Mouse (Mus musculus): ENCODE data around the gene Sept11. TPM values are rescaled to one million over a fixed set of nuclear protein-coding genes. Genes with fewer than 3 reads are reported as not detected.

Gene Sept11
- polyA plus RNA-seq, 1 experiment, result 428 TPM

DNA sequence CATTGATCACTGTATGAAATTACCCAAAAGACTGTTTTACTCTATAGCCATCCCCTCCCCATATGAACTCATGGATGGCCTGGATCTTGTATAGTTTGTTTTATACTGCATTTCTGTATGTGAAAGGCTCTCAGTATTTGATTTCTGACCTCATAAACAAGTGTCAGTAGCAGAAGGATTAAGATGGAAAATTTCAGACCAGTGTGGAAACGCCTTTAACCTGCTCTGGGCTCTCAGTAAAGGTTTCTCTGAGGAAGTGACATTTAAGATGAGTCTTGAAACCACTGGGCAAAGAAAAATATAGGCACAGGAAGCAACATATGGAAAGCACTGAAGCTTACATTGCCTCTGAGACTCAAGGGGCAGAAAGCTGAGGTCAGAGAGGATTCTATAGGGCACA, 114.3 kb downstream of the Sept11 start:
- peak overlapping the region; percentile 32; the same call in 1 of the 2 replicates for H3K27ac ChIP-seq (ENCODE audit: insufficient read depth, low read length)
- TF ChIP-seq POLR2A (IDR thresholded peaks at IDR 0.05; ENCODE audit: low read depth, low read length), result no peak
- TF ChIP-seq CTCF (IDR thresholded peaks at IDR 0.05; ENCODE audit: borderline replicate concordance, insufficient read depth, low read length), result no peak
- peaks cover 2% of the 10 kb centered on the region; the same call in 1 of the 2 replicates for H3K4me1 ChIP-seq (ENCODE audit: control insufficient read depth, insufficient read depth, low read length)
- H3K4me3 ChIP-seq (ENCODE audit: insufficient read depth, low read length), result no peak overlapping the region

GRCm38 (mm10) chr5:93218375-93218774, 125.1 kb downstream of the Sept11 start:
- Histone ChIP-seq H3K4me1 (ENCODE audit: control insufficient read depth, insufficient read depth, low read length) (no peaks in the 10 kb centered on the region), H3K27ac (ENCODE audit: insufficient read depth, low read length) (no peak overlapping the region), H3K4me3 (ENCODE audit: insufficient read depth, low read length) (no peak overlapping the region)
- TF ChIP-seq CTCF (IDR thresholded peaks at IDR 0.05; ENCODE audit: borderline replicate concordance, insufficient read depth, low read length) (no peak), POLR2A (IDR thresholded peaks at IDR 0.05; ENCODE audit: low read depth, low read length) (no peak)

GRCm38 (mm10) chr5:93221661-93222060, 128.4 kb downstream of the Sept11 start:
- H3K4me1 ChIP-seq (ENCODE audit: control insufficient read depth, insufficient read depth, low read length), result no peaks in the 10 kb centered on the region
- TF ChIP-seq POLR2A (IDR thresholded peaks at IDR 0.05; ENCODE audit: low read depth, low read length), result no peak
- no peak for TF ChIP-seq CTCF (IDR thresholded peaks at IDR 0.05; ENCODE audit: borderline replicate concordance, insufficient read depth, low read length)
- no peak overlapping the region for H3K4me3 ChIP-seq (ENCODE audit: insufficient read depth, low read length)
- no peak overlapping the region for H3K27ac ChIP-seq (ENCODE audit: insufficient read depth, low read length)

DNA sequence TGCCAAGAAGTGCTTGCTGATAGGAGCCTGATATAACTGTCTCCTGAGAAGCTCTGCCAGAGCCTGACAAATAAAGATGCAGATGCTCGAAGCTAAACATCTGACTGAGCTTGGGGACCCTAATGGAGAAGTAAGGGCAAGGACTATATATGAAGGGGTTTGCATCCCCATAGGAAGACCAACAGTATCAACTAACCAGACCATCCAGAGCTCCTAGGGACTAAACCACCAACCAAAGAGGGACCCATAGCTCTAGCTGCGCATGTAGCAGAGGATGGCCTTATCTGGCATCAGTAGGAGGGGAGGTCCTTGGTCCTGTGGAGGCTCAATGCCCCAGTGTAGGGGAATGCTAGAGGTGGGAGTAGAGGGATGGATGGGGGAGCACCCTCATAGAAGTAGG, 131.3 kb downstream of the Sept11 start:
- no peak overlapping the region for H3K4me3 ChIP-seq (ENCODE audit: insufficient read depth, low read length)
- no peak for TF ChIP-seq CTCF (IDR thresholded peaks at IDR 0.05; ENCODE audit: borderline replicate concordance, insufficient read depth, low read length)
- no peaks in the 10 kb centered on the region for H3K4me1 ChIP-seq (ENCODE audit: control insufficient read depth, insufficient read depth, low read length)
- no peak overlapping the region for H3K27ac ChIP-seq (ENCODE audit: insufficient read depth, low read length)

Other genes starting within 250 kb of the Sept11 start
- gene Sowahb, start 48.4 kb upstream of the Sept11 start, polyA plus RNA-seq (2011; ENCODE audit: insufficient read length, low read depth, missing spikeins), result not detected in 2 replicates
- 133 and 211 TPM in 2 replicates for gene Ccni, start 113.1 kb downstream of the Sept11 start, polyA plus RNA-seq (2011; ENCODE audit: insufficient read length, low read depth, missing spikeins)
- not detected in 2 replicates for gene 2010109A12Rik, start 113.1 kb downstream of the Sept11 start, polyA plus RNA-seq (2011; ENCODE audit: insufficient read length, low read depth, missing spikeins)
- gene Ccng2, start 173.8 kb downstream of the Sept11 start, polyA plus RNA-seq (2011; ENCODE audit: insufficient read length, low read depth, missing spikeins), result 32.6 and 35.3 TPM in 2 replicates

All from embryonic fibroblast, embryonic 13.5 days (primary cell).